Mouse (Mus musculus) testis, adult 2 months (tissue): Measurements from ENCODE around the gene Mpped2. TPM values are rescaled to one million over a fixed set of nuclear protein-coding genes. Genes with fewer than 3 reads are reported as not detected.

Experiments
- H3K27ac ChIP-seq: fragments of 200-500 bp; 2 replicates; pipeline ENCODE4 v1.5.1; 2012; ENCODE audit warnings: low read depth, low read length; ENCODE audit not compliant: control insufficient read depth, insufficient read depth
- H3K27me3 ChIP-seq: fragments of 200-500 bp; 2 replicates; pipeline ENCODE4 v1.6.1; 2012; ENCODE audit warnings: mild to moderate bottlenecking, low read length, moderate library complexity; ENCODE audit not compliant: control insufficient read depth, insufficient read depth
- H3K36me3 ChIP-seq: fragments of 200-500 bp; 2 replicates; pipeline ENCODE4 v1.6.1; 2012; ENCODE audit warnings: mild to moderate bottlenecking, low read length; ENCODE audit not compliant: control insufficient read depth, insufficient read depth
- H3K4me1 ChIP-seq: fragments of 200-500 bp; 2 replicates; pipeline ENCODE4 v1.6.1; 2012; ENCODE audit warnings: low read length; ENCODE audit not compliant: control insufficient read depth, insufficient read depth
- H3K4me3 ChIP-seq: fragments of 200-500 bp; 2 replicates; pipeline ENCODE4 v1.5.1; 2012; ENCODE audit warnings: low read depth, mild to moderate bottlenecking, low read length, moderate library complexity, mixed read lengths; ENCODE audit not compliant: control insufficient read depth
- CTCF ChIP-seq: fragments of 200-500 bp; IDR thresholded peaks from 2 replicates; pipeline ENCODE4 v1.5.1; 2012; ENCODE audit warnings: low read depth, mild to moderate bottlenecking, inconsistent platforms, low read length, moderate library complexity; ENCODE audit not compliant: control insufficient read depth, insufficient read depth, insufficient replicate concordance
- POLR2A ChIP-seq: fragments of 200-500 bp; IDR thresholded peaks from 2 replicates; pipeline ENCODE4 v1.6.1; 2012; ENCODE audit warnings: low read depth, mild to moderate bottlenecking, inconsistent platforms, low read length, moderate library complexity; ENCODE audit not compliant: control insufficient read depth
- polyA plus RNA-seq: library from polyadenylated mRNA; depleted of rRNA; stranded (reverse); fragments of >200 nt; gene quantifications from 2 replicates; pipeline ENCODE4 v1.2.3, GENCODE M21; 2012

Gene Mpped2
- polyA plus RNA-seq, 1 experiment = 0.88 TPM

DNA sequence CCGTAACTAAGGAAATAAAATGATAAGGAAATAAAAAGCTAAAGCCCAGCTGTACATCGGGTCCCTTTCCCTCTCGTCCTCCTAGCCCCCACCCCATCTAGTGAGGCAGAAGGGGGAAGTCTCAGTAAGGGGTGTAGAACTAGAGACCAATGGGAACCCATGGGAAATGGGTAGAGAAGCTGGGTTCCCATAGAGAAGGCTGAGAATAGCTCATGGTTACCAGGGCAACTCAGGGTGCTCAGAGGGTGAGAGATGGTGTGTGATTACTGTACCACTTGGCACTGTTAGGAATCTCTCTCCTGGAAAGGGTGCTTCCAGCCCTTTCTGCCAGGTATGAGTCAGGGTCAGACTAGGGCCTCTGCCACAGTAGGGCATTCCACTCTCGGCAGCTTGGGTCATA is 54.3 kb downstream of the Mpped2 start:
- no peak for TF ChIP-seq POLR2A
- no peak for TF ChIP-seq CTCF
- Histone ChIP-seq H3K4me1 (no peaks in the 10 kb centered on the region), H3K27me3 (no peaks in the 10 kb centered on the region), H3K4me3 (no peak overlapping the region), H3K36me3 (no peaks in the 10 kb centered on the region), H3K27ac (no peak overlapping the region)

DNA sequence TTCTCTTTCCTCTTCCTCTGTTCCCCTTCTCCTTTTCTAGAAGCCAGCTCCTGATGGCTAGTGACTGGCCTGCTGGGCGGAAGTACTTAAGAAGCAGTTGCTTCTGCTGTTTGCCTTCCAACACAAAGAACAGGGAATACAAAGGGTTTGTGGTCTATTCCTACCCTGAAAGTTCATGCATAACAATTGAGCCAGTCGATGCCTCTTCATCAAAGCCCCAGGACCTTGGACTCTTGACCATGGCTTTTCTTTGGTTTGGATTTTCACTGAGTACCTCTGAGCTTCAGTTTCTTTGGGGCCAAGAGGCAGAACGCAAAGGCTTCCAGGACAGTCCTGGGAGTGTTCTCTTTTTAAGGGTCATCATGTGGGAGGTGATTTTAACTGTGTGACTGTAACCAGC is 57.8 kb downstream of the Mpped2 start:
- Histone ChIP-seq H3K27ac (no peak overlapping the region), H3K36me3 (no peaks in the 10 kb centered on the region), H3K4me3 (peak overlapping the region; percentile 44), H3K4me1 (peaks cover 2% of the 10 kb centered on the region; the same call in 1 of the 2 replicates), H3K27me3 (no peaks in the 10 kb centered on the region)
- TF ChIP-seq POLR2A (no peak), CTCF (no peak)

DNA sequence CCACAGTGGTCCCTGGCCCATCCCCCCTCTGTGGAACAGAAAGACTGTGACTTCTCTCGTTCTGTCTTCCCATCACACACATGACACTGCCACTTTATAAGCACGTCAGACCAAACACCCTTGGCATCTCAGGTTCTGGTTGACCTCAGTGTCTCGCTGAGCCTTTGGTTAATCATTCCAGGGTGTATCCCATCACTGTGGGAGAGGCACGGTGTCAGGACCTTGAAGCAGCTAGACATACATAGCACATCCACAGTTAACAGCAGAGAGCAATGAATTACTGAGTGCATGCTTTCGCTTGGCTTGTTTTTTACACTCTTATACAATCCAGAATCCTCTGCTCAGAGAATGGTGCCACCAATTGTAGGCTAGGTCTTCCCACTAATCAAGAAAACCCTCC is 60.6 kb downstream of the Mpped2 start:
- no peak for TF ChIP-seq POLR2A
- TF ChIP-seq CTCF = no peak
- Histone ChIP-seq H3K4me3 (no peak overlapping the region), H3K36me3 (no peaks in the 10 kb centered on the region), H3K27me3 (no peaks in the 10 kb centered on the region), H3K4me1 (peaks cover 2% of the 10 kb centered on the region; the same call in 1 of the 2 replicates), H3K27ac (no peak overlapping the region)

DNA sequence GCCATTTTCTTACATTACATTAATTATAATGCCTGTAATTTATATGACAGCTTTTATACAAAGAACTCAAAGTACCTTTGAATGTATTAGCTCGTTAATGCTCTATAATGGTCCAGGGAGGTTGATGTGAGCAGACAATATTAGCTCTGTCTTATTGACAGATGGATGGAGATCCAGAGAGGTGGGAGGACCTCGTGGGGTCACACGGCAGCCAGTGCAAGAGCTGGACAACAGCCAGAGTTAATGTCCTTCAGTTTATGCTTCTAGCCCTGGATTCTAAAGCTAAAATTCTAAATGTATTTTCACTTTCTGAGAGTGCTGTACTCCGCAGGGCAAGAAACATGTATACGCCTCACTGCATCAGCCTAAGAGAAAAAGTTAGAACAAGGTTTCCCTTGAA is 61.6 kb downstream of the Mpped2 start:
- Histone ChIP-seq H3K4me3 (no peak overlapping the region), H3K4me1 (peaks cover 2% of the 10 kb centered on the region; the same call in 1 of the 2 replicates)

DNA sequence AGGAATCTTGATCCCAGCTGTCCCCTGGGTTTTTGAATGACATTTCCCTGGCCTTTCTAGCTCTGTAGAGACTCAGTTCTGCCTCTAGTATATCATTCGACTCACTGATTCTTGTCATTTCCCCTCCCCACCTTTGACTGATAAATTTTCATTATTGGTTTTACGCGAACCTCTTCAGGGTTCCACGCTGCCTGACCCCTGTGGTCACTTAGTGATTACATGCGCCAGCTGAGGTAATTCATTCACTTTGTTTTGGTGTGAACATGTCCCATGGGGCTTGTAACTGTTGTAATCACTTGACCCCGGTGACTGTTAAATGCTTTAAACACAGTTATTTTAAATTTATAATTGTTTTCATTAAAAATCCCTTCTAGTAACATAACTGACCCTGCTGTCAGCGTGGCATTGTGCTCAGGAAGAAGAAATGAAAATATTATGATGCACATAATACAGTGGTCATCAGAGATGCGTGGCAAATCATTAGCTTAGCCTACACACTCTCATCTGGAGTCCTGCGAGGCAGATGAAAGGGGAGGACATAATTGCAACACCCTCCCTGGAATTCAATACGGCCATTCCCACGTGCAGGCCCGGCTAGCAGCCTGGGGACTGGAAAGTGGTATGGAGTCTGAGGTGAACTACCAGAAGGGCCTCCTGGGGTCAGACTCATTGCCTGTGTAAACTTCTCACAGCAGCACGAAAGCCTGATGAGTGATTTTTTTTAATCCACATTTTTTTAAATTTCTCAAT is 63.5 kb downstream of the Mpped2 start:
- Histone ChIP-seq H3K36me3 (no peaks in the 10 kb centered on the region), H3K4me1 (peaks cover 2% of the 10 kb centered on the region; the same call in 1 of the 2 replicates), H3K27ac (no peak overlapping the region), H3K4me3 (no peak overlapping the region), H3K27me3 (no peaks in the 10 kb centered on the region)
- TF ChIP-seq POLR2A = no peak
- no peak for TF ChIP-seq CTCF

More for the DNA sequence above, 61.6 kb downstream of the Mpped2 start:
- Histone ChIP-seq H3K36me3 (no peaks in the 10 kb centered on the region), H3K27me3 (no peaks in the 10 kb centered on the region), H3K27ac (no peak overlapping the region)
- TF ChIP-seq POLR2A (no peak), CTCF (no peak)

DNA sequence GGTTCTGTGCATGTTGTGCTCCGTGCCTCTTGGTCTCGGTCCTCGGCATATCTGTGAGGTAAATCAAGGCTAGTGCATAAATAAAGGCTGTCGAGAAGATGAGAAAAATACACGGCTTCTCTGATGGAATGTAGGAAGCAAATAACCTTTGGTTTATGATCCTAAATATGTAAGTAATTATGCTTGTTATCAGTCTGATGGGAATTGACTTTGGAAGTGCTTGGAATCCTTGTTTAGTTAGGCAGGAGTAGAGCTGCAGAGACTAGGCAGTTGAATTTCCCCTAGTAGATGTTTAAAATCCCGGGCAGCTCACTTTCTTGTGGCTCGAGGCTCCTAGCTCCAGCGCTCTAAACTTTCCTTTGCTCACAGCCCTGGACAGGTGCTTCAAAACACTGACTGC is 69.9 kb downstream of the Mpped2 start:
- Histone ChIP-seq H3K27ac (no peak overlapping the region), H3K4me3 (no peak overlapping the region), H3K36me3 (no peaks in the 10 kb centered on the region), H3K4me1 (no peaks in the 10 kb centered on the region), H3K27me3 (no peaks in the 10 kb centered on the region)
- TF ChIP-seq POLR2A = no peak

DNA sequence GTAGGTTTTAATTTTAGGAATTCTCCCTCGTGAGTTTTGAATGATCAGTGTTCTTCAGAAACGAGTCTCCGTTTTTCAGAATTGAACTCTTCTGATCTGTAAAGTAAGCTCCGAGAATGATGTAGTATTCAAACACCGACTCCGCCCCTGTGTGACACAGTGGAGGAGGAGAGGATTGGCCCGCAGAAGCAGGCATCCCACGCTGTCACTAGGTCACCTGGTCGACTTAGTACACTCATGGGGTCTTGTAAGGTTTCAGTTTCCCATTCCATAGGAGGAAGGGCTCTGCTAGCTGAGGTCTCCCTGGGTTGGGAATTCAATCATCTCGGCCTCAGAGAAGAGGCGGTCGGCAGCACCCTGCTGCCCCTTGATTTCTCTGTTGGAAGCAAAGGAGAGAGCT is 76.2 kb downstream of the Mpped2 start:
- no peaks in the 10 kb centered on the region for H3K4me1 ChIP-seq
- TF ChIP-seq CTCF (no peak), POLR2A (no peak)
- H3K36me3 ChIP-seq = no peaks in the 10 kb centered on the region
- H3K4me3 ChIP-seq = no peak overlapping the region
- no peaks in the 10 kb centered on the region for H3K27me3 ChIP-seq
- H3K27ac ChIP-seq = no peak overlapping the region
